Mouse (Mus musculus) intestine, postnatal 0 days (tissue): ENCODE data around the gene Slco3a1. TPM values are rescaled to one million over a fixed set of nuclear protein-coding genes. Genes with fewer than 3 reads are reported as not detected.

Experiments used
- ATAC-seq: fragments of 200-750 bp; cut with Nextera tagmentation; 2 replicates; pipeline ENCODE4 v1.8.0; 2017; ENCODE audit warnings: mild to moderate bottlenecking, moderate TSS enrichment, moderate library complexity
- H3K27ac ChIP-seq: fragments of 300-500 bp; sonication (generic); 2 replicates; pipeline ENCODE4 v1.5.1; 2014; ENCODE audit warnings: mild to moderate bottlenecking, low read depth, low read length, moderate library complexity
- H3K27me3 ChIP-seq: fragments of 300-500 bp; sonication (generic); replicated peaks from 2 replicates; pipeline ENCODE4 v1.6.1; 2014; ENCODE audit warnings: low read length, mixed read lengths; ENCODE audit not compliant: control insufficient read depth, insufficient read depth
- H3K36me3 ChIP-seq: fragments of 300-500 bp; sonication (generic); 2 replicates; pipeline ENCODE4 v1.6.1; 2014; ENCODE audit warnings: mild to moderate bottlenecking, moderate library complexity; ENCODE audit not compliant: control insufficient read depth, insufficient read depth
- H3K4me1 ChIP-seq: fragments of 300-500 bp; sonication (generic); replicated peaks from 2 replicates; pipeline ENCODE4 v1.6.1; 2014; ENCODE audit warnings: antibody characterized with exemption, low read length, mixed read lengths; ENCODE audit not compliant: control insufficient read depth, insufficient read depth
- H3K4me2 ChIP-seq: fragments of 300-500 bp; sonication (generic); replicated peaks from 2 replicates; pipeline ENCODE4 v1.6.1; 2014; ENCODE audit warnings: low read depth, mild to moderate bottlenecking, moderate library complexity
- H3K4me3 ChIP-seq: fragments of 300-500 bp; sonication (generic); 2 replicates; pipeline ENCODE4 v1.5.1; 2014; ENCODE audit warnings: low read depth, low read length
- H3K9ac ChIP-seq: fragments of 300-500 bp; sonication (generic); 2 replicates; pipeline ENCODE4 v1.6.1; 2014; ENCODE audit warnings: mild to moderate bottlenecking, low read depth, low read length
- H3K9me3 ChIP-seq: fragments of 300-500 bp; sonication (generic); 2 replicates; pipeline ENCODE4 v1.6.1; 2016; ENCODE audit warnings: mixed run types; ENCODE audit not compliant: control insufficient read depth
- CTCF ChIP-seq: sonication (generic); IDR thresholded peaks from 2 replicates; pipeline ENCODE4 v1.5.1; 2016; ENCODE audit warnings: low read depth, mild to moderate bottlenecking, control low read depth, antibody characterized with exemption, moderate library complexity
- WGBS: fragments of 180-500 bp; shearing (Covaris S2); extraction: QIAGEN DNeasy Blood & Tissue Kit; methylation state at CpG from one replicate; pipeline ENCODE4 v1.1.7; 2014; 5-methylcytosine and 5-hydroxymethylcytosine counted together
- polyA plus RNA-seq: library from polyadenylated mRNA; unstranded; fragments of >200 nt; fragmentation: Nextera tagmentation; extraction: Ambion mirVana; gene quantifications from 2 replicates; pipeline ENCODE4 v1.2.1, GENCODE M21; 2015

Slco3a1 gene
- polyA plus RNA-seq, 1 experiment from 2014 or later, result 8.1 TPM

DNA sequence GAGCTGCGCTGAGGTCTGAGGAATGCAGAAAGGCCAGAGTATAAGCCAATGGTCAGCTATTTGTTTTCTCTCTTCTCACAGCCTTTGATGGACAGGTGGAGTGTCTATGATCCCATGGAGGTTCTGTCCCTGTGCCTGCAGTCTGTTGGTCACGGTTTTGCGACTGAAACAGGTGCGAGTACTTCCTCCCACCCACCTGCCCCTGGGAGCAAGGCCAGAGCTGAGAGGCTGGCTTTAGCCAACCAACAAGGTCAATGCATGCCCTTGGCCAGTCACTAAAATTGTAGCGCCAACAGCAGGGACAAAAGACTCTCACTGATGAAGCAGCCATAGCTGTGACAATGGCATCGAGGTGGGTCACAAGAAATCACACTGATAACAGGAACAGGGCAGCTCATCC is 154.9 kb downstream of the Slco3a1 start:
- 90% methylated on average over 6 of the region's 6 CpGs for WGBS
- TF ChIP-seq CTCF, result no peak

DNA sequence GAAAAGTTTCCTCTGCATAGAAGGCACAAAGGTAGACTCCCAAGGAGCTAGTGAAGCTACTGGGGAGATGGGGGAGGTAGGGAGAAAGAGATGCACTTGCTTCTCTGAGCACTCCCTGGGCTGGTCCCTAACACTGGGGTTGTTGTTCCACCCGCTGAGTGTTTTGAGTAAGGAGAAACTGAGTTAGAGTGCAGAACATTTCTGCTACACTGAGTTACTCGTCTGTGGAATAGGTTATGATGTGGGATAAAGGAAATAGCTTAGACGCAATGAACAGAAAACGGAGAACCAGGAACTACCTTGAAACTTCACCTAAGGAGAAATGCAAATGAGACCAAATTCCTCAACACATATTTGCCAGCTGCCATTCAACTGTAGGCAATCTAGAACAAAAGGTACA is 155.4 kb downstream of the Slco3a1 start:
- no peak overlapping the region for H3K4me2 ChIP-seq
- H3K4me3 ChIP-seq, result no peak overlapping the region
- TF ChIP-seq CTCF, result no peak
- no peak overlapping the region for H3K27ac ChIP-seq
- H3K9me3 ChIP-seq, result no peaks in the 10 kb centered on the region
- H3K27me3 ChIP-seq, result no peaks in the 10 kb centered on the region
- H3K4me1 ChIP-seq, result no peaks in the 10 kb centered on the region
- ATAC-seq, result no peak
- H3K9ac ChIP-seq, result no peak overlapping the region
- no peaks in the 10 kb centered on the region for H3K36me3 ChIP-seq
- WGBS, result 78% methylated on average over 4 of the region's 4 CpGs

More for the DNA sequence above, 154.9 kb downstream of the Slco3a1 start:
- Histone ChIP-seq H3K9ac (no peak overlapping the region), H3K27me3 (no peaks in the 10 kb centered on the region), H3K27ac (no peak overlapping the region), H3K36me3 (no peaks in the 10 kb centered on the region), H3K4me3 (no peak overlapping the region), H3K4me2 (no peak overlapping the region), H3K4me1 (no peaks in the 10 kb centered on the region), H3K9me3 (no peaks in the 10 kb centered on the region)
- ATAC-seq, result no peak

DNA sequence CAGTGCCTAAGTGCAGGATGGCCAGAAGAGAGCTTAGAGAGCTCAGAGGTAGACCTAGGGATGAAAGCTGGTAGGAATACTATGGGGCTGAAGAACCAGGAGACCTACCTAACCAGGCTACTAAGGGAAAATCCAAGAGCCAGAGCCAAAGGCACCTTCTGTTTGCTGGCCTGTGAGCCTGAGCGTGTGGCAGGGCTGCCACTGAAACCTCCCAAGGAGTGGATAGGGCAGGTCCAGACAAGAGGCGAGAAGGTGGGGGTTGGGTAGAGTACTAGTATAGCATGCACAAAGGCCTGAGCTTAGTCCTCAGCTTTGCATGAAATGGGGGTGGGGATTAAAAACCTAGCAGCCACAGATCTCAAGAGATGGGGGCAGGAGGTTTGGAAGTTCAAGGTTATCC is 156.3 kb downstream of the Slco3a1 start:
- Histone ChIP-seq H3K36me3 (no peaks in the 10 kb centered on the region), H3K4me3 (no peak overlapping the region), H3K9ac (no peak overlapping the region), H3K27me3 (no peaks in the 10 kb centered on the region), H3K4me2 (no peak overlapping the region), H3K27ac (no peak overlapping the region), H3K4me1 (no peaks in the 10 kb centered on the region), H3K9me3 (no peaks in the 10 kb centered on the region)
- no peak for TF ChIP-seq CTCF
- WGBS, result 81% methylated on average over 2 of the region's 2 CpGs
- no peak for ATAC-seq

DNA sequence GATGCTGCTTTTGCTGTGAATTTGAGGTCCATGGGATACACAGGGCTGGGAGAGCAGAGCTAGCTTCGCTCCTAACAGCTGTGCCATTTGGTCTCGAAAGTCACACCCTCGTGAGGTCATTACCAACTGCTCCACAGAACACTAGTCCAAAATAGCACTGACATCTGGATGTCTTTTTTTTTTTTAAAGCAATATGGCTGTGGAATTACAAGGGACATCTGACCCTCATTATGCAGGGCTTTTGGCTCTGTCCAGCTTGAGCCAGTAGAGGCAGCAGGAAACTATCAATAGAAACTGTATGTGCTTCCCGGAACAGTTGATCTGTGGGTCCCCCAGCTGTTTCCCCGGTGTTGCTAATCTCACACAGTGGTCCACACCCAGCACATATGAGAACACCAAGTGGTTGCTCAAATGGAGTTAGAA is 163.1 kb downstream of the Slco3a1 start:
- no peak for ATAC-seq
- no peaks in the 10 kb centered on the region for H3K9me3 ChIP-seq
- no peaks in the 10 kb centered on the region for H3K27me3 ChIP-seq
- no peak overlapping the region for H3K9ac ChIP-seq
- H3K4me1 ChIP-seq, result no peaks in the 10 kb centered on the region
- WGBS, result 79% methylated on average over 5 of the region's 5 CpGs
- no peak overlapping the region for H3K4me3 ChIP-seq
- H3K4me2 ChIP-seq, result no peak overlapping the region
- no peak for TF ChIP-seq CTCF
- H3K36me3 ChIP-seq, result no peaks in the 10 kb centered on the region
- H3K27ac ChIP-seq, result no peak overlapping the region

DNA sequence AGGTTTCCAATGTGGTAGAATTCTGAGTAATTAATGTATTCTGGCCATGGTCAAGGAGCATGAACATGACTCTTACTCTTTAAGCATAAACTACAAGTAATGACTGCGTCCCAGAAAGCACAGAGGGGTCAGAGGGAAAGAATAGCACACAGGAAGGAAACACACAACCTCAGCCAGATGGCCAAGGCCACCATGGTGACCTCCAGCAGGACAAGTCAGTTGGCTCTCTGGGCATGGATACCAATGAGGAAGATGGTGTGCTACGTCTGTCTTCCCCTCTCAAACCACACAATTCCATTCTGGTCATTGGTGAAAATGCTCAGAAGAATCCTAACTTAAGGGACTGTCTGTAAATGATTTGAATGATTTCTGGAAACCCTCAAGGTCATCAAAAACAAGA is 165.0 kb downstream of the Slco3a1 start:
- no peak for TF ChIP-seq CTCF
- H3K9me3 ChIP-seq, result no peaks in the 10 kb centered on the region
- H3K27me3 ChIP-seq, result no peaks in the 10 kb centered on the region
- no peaks in the 10 kb centered on the region for H3K36me3 ChIP-seq
- no peaks in the 10 kb centered on the region for H3K4me1 ChIP-seq
- H3K27ac ChIP-seq, result no peak overlapping the region
- no peak for ATAC-seq
- WGBS, result 75% methylated on average over 2 of the region's 2 CpGs
- no peak overlapping the region for H3K9ac ChIP-seq
- H3K4me2 ChIP-seq, result no peak overlapping the region
- no peak overlapping the region for H3K4me3 ChIP-seq

DNA sequence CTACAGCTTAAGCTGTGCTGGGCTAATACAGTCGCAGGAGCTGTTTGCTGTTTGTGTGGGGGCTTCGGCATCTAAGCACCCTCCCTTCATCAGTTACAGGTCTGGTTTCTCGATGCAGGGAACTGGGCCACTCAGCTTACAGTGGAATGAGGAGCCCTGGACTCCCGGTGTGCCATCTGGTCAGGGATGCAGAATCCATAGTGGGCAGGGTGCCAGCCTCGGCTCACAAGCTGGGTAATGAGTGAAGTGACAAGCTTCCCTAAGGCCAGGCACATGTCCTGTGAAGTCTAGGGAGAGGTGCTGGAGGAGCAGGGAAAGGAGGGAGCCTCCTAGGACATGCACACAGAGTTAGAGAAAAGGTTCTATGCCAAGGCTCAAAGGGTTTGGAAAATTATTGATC is 168.3 kb downstream of the Slco3a1 start:
- 73% methylated on average over 5 of the region's 5 CpGs for WGBS

DNA sequence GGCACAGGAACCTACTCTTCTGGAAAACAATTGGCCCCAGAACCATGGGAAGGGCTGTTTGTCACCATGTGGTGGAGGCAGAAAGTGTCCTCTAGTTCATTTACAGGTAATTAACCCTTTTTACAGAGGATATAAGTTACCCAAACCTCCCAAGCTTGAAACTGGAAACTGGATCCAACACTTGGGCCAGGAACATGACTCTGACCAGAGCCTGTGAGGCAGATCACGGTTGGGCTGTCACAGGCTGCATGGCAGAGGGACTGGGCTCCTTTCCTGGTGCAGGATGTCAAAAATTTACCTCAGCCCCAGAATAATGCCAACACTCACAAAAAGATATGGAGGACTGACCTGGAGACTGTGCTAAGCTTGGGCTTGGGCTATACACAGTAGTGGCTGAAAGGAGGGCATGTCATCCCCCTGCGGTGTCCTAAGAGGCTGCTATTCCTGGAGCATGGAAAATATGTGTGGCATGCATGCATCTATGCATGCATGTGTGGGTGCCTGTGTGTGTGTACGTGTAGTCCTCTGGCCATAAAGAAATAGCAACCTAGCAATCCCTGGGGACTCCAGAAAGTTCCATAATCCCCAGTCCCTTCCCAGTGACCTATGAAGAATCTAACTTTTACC is 171.4 kb downstream of the Slco3a1 start:
- 73% methylated on average over 3 of the region's 3 CpGs for WGBS

More for the DNA sequence above, 168.3 kb downstream of the Slco3a1 start:
- H3K36me3 ChIP-seq, result no peaks in the 10 kb centered on the region
- no peaks in the 10 kb centered on the region for H3K9me3 ChIP-seq
- no peak for ATAC-seq
- no peak overlapping the region for H3K27ac ChIP-seq
- H3K4me3 ChIP-seq, result no peak overlapping the region
- no peak overlapping the region for H3K9ac ChIP-seq
- TF ChIP-seq CTCF, result no peak
- H3K27me3 ChIP-seq, result no peaks in the 10 kb centered on the region
- no peak overlapping the region for H3K4me2 ChIP-seq
- H3K4me1 ChIP-seq, result no peaks in the 10 kb centered on the region

More for the DNA sequence above, 171.4 kb downstream of the Slco3a1 start:
- Histone ChIP-seq H3K9me3 (no peaks in the 10 kb centered on the region), H3K4me3 (no peak overlapping the region), H3K4me2 (no peak overlapping the region), H3K4me1 (no peaks in the 10 kb centered on the region), H3K36me3 (no peaks in the 10 kb centered on the region), H3K27me3 (no peaks in the 10 kb centered on the region), H3K9ac (no peak overlapping the region), H3K27ac (no peak overlapping the region)
- TF ChIP-seq CTCF, result no peak
- ATAC-seq, result no peak
